Mouse (Mus musculus): ENCODE results near the gene Ofcc1. TPM values are rescaled to one million over a fixed set of nuclear protein-coding genes. Genes with fewer than 3 reads are reported as not detected.

Ofcc1 gene
- polyA plus RNA-seq, 1 experiment, result not detected

GRCm38 (mm10) chr13:39968349-39969016 lies 392.8 kb downstream of the Ofcc1 start:
- no peak for TF ChIP-seq GATA1 (IDR thresholded peaks at IDR 0.05; ENCODE audit: low read length)

GRCm38 (mm10) chr13:39957226-39957625 lies 404.0 kb downstream of the Ofcc1 start:
- no peak for TF ChIP-seq GATA1 (IDR thresholded peaks at IDR 0.05; ENCODE audit: low read length)

- no peak for TF ChIP-seq GATA1 (IDR thresholded peaks at IDR 0.05; ENCODE audit: low read length)
Observed at GRCm38 (mm10) chr13:39956017-39956416, 405.2 kb downstream of the Ofcc1 start.

All from G1E-ER4 (cell line).